Mouse (Mus musculus) testis, postnatal 10 days (tissue): ENCODE data around the gene Nfatc3.
"Not testable (repeated sequence)": the region's sequence is repeated elsewhere in the genome, so short reads cannot be mapped to it uniquely, and the experiment has no call there.

Source experiments
- DNase-seq: peaks from one replicate; pipeline ENCODE4 v3.0.0; 2021; ENCODE audit warnings: low spot score

The Nfatc3 gene

GRCm38 (mm10) chr8:106058731-106059612 is at the start of gene Nfatc3:
Nfatc3 (plus strand) TSS chr8:106058840.
- DNase-seq = peak; percentile 98

- DNase-seq = peak; percentile 94
Observed at GRCm38 (mm10) chr8:106010748-106011642, 47.6 kb upstream of the Nfatc3 start.

GRCm38 (mm10) chr8:106011643-106011986 is 47.0 kb upstream of the Nfatc3 start, which contains the start of gene Ddx28:
Ddx28 (minus strand) TSS chr8:106011882.
- DNase-seq = no peak

- DNase-seq = not testable (repeated sequence)
Observed at GRCm38 (mm10) chr8:106012203-106012602, 46.4 kb upstream of the Nfatc3 start.

GRCm38 (mm10) chr8:106016284-106016683 is 42.4 kb upstream of the Nfatc3 start:
- DNase-seq = no peak

GRCm38 (mm10) chr8:106017130-106017529 is 41.5 kb upstream of the Nfatc3 start:
- no peak for DNase-seq

GRCm38 (mm10) chr8:106018039-106018438 is 40.6 kb upstream of the Nfatc3 start:
- DNase-seq = no peak

- peak; percentile 81 for DNase-seq
Observed at GRCm38 (mm10) chr8:106022483-106022882, 36.2 kb upstream of the Nfatc3 start.

GRCm38 (mm10) chr8:106038721-106039120 is 19.9 kb upstream of the Nfatc3 start:
- no peak for DNase-seq

GRCm38 (mm10) chr8:106039605-106040004 is 19.0 kb upstream of the Nfatc3 start:
- DNase-seq = no peak

GRCm38 (mm10) chr8:106040218-106040617 is 18.4 kb upstream of the Nfatc3 start:
- no peak for DNase-seq

GRCm38 (mm10) chr8:106043055-106043454 is 15.6 kb upstream of the Nfatc3 start:
- no peak for DNase-seq

GRCm38 (mm10) chr8:106044151-106044550 is 14.5 kb upstream of the Nfatc3 start:
- DNase-seq = peak; percentile 76

GRCm38 (mm10) chr8:106046872-106047559 is 11.6 kb upstream of the Nfatc3 start:
- DNase-seq = no peak

GRCm38 (mm10) chr8:106047854-106048630 is 10.6 kb upstream of the Nfatc3 start:
- DNase-seq = no peak

- no peak for DNase-seq
Observed at GRCm38 (mm10) chr8:106049840-106050239, 8.8 kb upstream of the Nfatc3 start.

- no peak for DNase-seq
Observed at GRCm38 (mm10) chr8:106051068-106051467, 7.6 kb upstream of the Nfatc3 start.

GRCm38 (mm10) chr8:106052510-106053089 is 6.0 kb upstream of the Nfatc3 start:
- no peak for DNase-seq

- DNase-seq = no peak
Observed at GRCm38 (mm10) chr8:106054190-106054811, 4.3 kb upstream of the Nfatc3 start.

- no peak for DNase-seq
Observed at GRCm38 (mm10) chr8:106055038-106055437, 3.6 kb upstream of the Nfatc3 start.
